Comparison of ENCODE assay signal across 26 mouse cellular contexts in genomic region chr1:106353993-106354392, GRCm38 (mm10).
A peak's percentile ranks its signal among the peaks of the same experiment; 100 is the strongest.
DNase-seq lines count a peak whose midpoint lies in the region; ATAC-seq and TF ChIP-seq lines count a peak whose summit lies in the region.
"Had no signal": no experiment of that assay in that cellular context is flagged by ENCODE, and none has a peak within 500 bp of the region (broad histone marks: within the 10 kb centered on the region; RNA-seq: fewer than 3 reads in every experiment).

No protein-coding gene starts in this region.

- no peaks in the 10 kb centered on the region for H3K4me1 ChIP-seq in limb, embryonic 14.5 days (ENCODE audit: control insufficient read depth, insufficient read depth, low read length)
- no peaks in the 10 kb centered on the region; the same call in 1 of the 2 replicates for H3K4me1 ChIP-seq in limb, embryonic 10.5 days
- H3K4me1 ChIP-seq in embryonic facial prominence, embryonic 15.5 days: no peaks in the 10 kb centered on the region
- H3K4me1 ChIP-seq: heart, embryonic 12.5 days; heart, embryonic 15.5 days had no signal

- DNase-seq in heart, adult 11 months: peak; percentile 70
- no peak for DNase-seq in heart, postnatal 4 days
- no peak for DNase-seq in limb, embryonic 14.5 days (ENCODE audit: low spot score)
- DNase-seq in limb, embryonic 10.5 days (ENCODE audit: low spot score): no peak
- DNase-seq in spleen, postnatal 36 days (ENCODE audit: low spot score in 2 of 2): no peak
- DNase-seq: adrenal gland, adult 2 months; adrenal gland, postnatal 14 days; B cell, adult 2 months; cerebellum, adult 11 months; cerebellum, adult 2 months; cerebellum, adult 9-11 months; cerebellum, postnatal 25 days; forebrain, postnatal 0 days; gastrocnemius, adult 2 months; gastrocnemius, postnatal 14 days; heart, adult 18-20 months; heart, postnatal 10 days; heart, postnatal 36 days had no signal

- H3K9ac ChIP-seq in limb, embryonic 14.5 days (ENCODE audit: low read depth, low read length, severe bottlenecking): no peak overlapping the region
- no peak overlapping the region for H3K9ac ChIP-seq in embryonic facial prominence, embryonic 15.5 days
- H3K9ac ChIP-seq: embryonic facial prominence, embryonic 13.5 days; forebrain, postnatal 0 days; heart, embryonic 12.5 days; heart, embryonic 15.5 days; hindbrain, embryonic 14.5 days had no signal

- no peak overlapping the region for H3K4me2 ChIP-seq in limb, embryonic 14.5 days (replicated peaks; ENCODE audit: low read depth, low read length, severe bottlenecking)
- H3K4me2 ChIP-seq in embryonic facial prominence, embryonic 15.5 days (replicated peaks): no peak overlapping the region
- H3K4me2 ChIP-seq: embryonic facial prominence, embryonic 13.5 days; heart, embryonic 12.5 days; heart, embryonic 15.5 days; hindbrain, embryonic 14.5 days had no signal

- no peak for TF ChIP-seq POLR2A in limb, embryonic 14.5 days (IDR thresholded peaks at IDR 0.05; ENCODE audit: borderline replicate concordance, extremely low read depth, insufficient read depth, insufficient read length)

- 0 out of 2 replicates have a peak, but pooled peaks have one; percentile 41 for ATAC-seq in limb, embryonic 14.5 days (ENCODE audit: low FRiP score, low read depth)
- ATAC-seq in embryonic facial prominence, embryonic 15.5 days (ENCODE audit: insufficient number of reproducible peaks, low FRiP score, low TSS enrichment, low read depth): 0 out of 2 replicates have a peak, but pooled peaks have one; percentile 24
- ATAC-seq: forebrain, embryonic 14.5 days; forebrain, postnatal 0 days; inflammation-experienced regulatory T-cells, adult 6 months had no signal

- no peaks in the 10 kb centered on the region for H3K9me3 ChIP-seq in limb, embryonic 14.5 days (ENCODE audit: control insufficient read depth, low read length)
- no peaks in the 10 kb centered on the region for H3K9me3 ChIP-seq in limb, embryonic 10.5 days (replicated peaks)
- H3K9me3 ChIP-seq in embryonic facial prominence, embryonic 15.5 days (replicated peaks): no peaks in the 10 kb centered on the region
- H3K9me3 ChIP-seq: embryonic facial prominence, embryonic 13.5 days; heart, embryonic 12.5 days; heart, embryonic 15.5 days had no signal

- WGBS in limb, embryonic 14.5 days: 86% methylated on average over 4 of the region's 4 CpGs
- 89% methylated on average over 4 of the region's 4 CpGs for WGBS in limb, embryonic 10.5 days
- 75% methylated on average over 4 of the region's 4 CpGs for WGBS in embryonic facial prominence, embryonic 15.5 days

- no peak overlapping the region for H3K27ac ChIP-seq in limb, embryonic 14.5 days (replicated peaks; ENCODE audit: low read depth, low read length)
- no peak overlapping the region for H3K27ac ChIP-seq in limb, embryonic 10.5 days
- no peak overlapping the region for H3K27ac ChIP-seq in embryonic facial prominence, embryonic 15.5 days (replicated peaks)
- H3K27ac ChIP-seq: embryonic facial prominence, embryonic 13.5 days; gastrocnemius, adult 2 months; heart, embryonic 15.5 days; hindbrain, embryonic 14.5 days; hindbrain, postnatal 0 days had no signal

- no peaks in the 10 kb centered on the region for H3K27me3 ChIP-seq in limb, embryonic 14.5 days (ENCODE audit: control insufficient read depth, insufficient read depth, low read length)
- no peaks in the 10 kb centered on the region for H3K27me3 ChIP-seq in limb, embryonic 10.5 days (ENCODE audit: low read depth, poor library complexity, severe bottlenecking)
- no peaks in the 10 kb centered on the region for H3K27me3 ChIP-seq in embryonic facial prominence, embryonic 15.5 days
- H3K27me3 ChIP-seq: embryonic facial prominence, embryonic 13.5 days; heart, embryonic 12.5 days; heart, embryonic 15.5 days had no signal

- no peak overlapping the region for H3K4me3 ChIP-seq in limb, embryonic 14.5 days (replicated peaks; ENCODE audit: low read length)
- no peak overlapping the region for H3K4me3 ChIP-seq in limb, embryonic 10.5 days
- no peak overlapping the region for H3K4me3 ChIP-seq in embryonic facial prominence, embryonic 15.5 days (replicated peaks)
- H3K4me3 ChIP-seq: embryonic facial prominence, embryonic 13.5 days; gastrocnemius, adult 2 months; heart, embryonic 12.5 days; heart, embryonic 15.5 days had no signal

- 0 out of 2 replicates have a peak, but pooled peaks cover 9% of the 10 kb centered on the region for H3K36me3 ChIP-seq in limb, embryonic 14.5 days (ENCODE audit: control insufficient read depth, insufficient read depth, low read length)
- 0 out of 2 replicates have a peak, but pooled peaks cover 2% of the 10 kb centered on the region for H3K36me3 ChIP-seq in limb, embryonic 10.5 days
- H3K36me3 ChIP-seq in embryonic facial prominence, embryonic 15.5 days: peaks cover 8% of the 10 kb centered on the region; the same call in 1 of the 2 replicates
